Mouse (Mus musculus): ENCODE results near the gene Anapc7. TPM values are rescaled to one million over a fixed set of nuclear protein-coding genes. Genes with fewer than 3 reads are reported as not detected.
"Not testable (repeated sequence)": the region's sequence is repeated elsewhere in the genome, so short reads cannot be mapped to it uniquely, and the experiment has no call there.

Anapc7 gene
- total RNA-seq, 2 experiments from 2014 or later, result 32.1 to 40.0 TPM

- no peak for DNase-seq (ENCODE audit: low spot score in 2 of 2)
Observed at GRCm38 (mm10) chr5:122403362-122403761, 18.1 kb upstream of the Anapc7 start.

GRCm38 (mm10) chr5:122405537-122405936, 16.0 kb upstream of the Anapc7 start:
- no peak for DNase-seq (ENCODE audit: low spot score in 2 of 2)

GRCm38 (mm10) chr5:122409692-122410645, 11.5 kb upstream of the Anapc7 start:
- no peak for DNase-seq (ENCODE audit: low spot score in 2 of 2)

GRCm38 (mm10) chr5:122411892-122412291, 9.6 kb upstream of the Anapc7 start:
- DNase-seq (ENCODE audit: low spot score in 2 of 2), result no peak

- no peak for DNase-seq (ENCODE audit: low spot score in 2 of 2)
Observed at GRCm38 (mm10) chr5:122412826-122413225, 8.7 kb upstream of the Anapc7 start.

GRCm38 (mm10) chr5:122414351-122414750, 7.1 kb upstream of the Anapc7 start:
- no peak for DNase-seq (ENCODE audit: low spot score in 2 of 2)

- no peak for DNase-seq (ENCODE audit: low spot score in 2 of 2)
Observed at GRCm38 (mm10) chr5:122415465-122415864, 6.0 kb upstream of the Anapc7 start.

- not testable (repeated sequence) for DNase-seq (ENCODE audit: low spot score in 2 of 2)
Observed at GRCm38 (mm10) chr5:122420676-122421075, 817 bp upstream of the Anapc7 start.

GRCm38 (mm10) chr5:122422071-122422964, 825 bp downstream of the Anapc7 start:
- DNase-seq (ENCODE audit: low spot score in 2 of 2), result peak; percentile 82 to 91

GRCm38 (mm10) chr5:122423083-122423482, 1.6 kb downstream of the Anapc7 start:
- no peak for DNase-seq (ENCODE audit: low spot score in 2 of 2)

- no peak for DNase-seq (ENCODE audit: low spot score in 2 of 2)
Observed at GRCm38 (mm10) chr5:122425550-122425949, 4.1 kb downstream of the Anapc7 start.

GRCm38 (mm10) chr5:122430036-122430775, 8.7 kb downstream of the Anapc7 start:
- DNase-seq (ENCODE audit: low spot score in 2 of 2), result no peak

GRCm38 (mm10) chr5:122431221-122431620, 9.7 kb downstream of the Anapc7 start:
- DNase-seq (ENCODE audit: low spot score in 2 of 2), result no peak

- no peak for DNase-seq (ENCODE audit: low spot score in 2 of 2)
Observed at GRCm38 (mm10) chr5:122434541-122434940, 13.0 kb downstream of the Anapc7 start.

- DNase-seq (ENCODE audit: low spot score in 2 of 2), result peak in 1 of 2 experiments; percentile 36
Observed at GRCm38 (mm10) chr5:122439400-122440094, 18.1 kb downstream of the Anapc7 start.

- no peak for DNase-seq (ENCODE audit: low spot score in 2 of 2)
Observed at GRCm38 (mm10) chr5:122440095-122440630, 18.7 kb downstream of the Anapc7 start.

GRCm38 (mm10) chr5:122444492-122444891, 23.0 kb downstream of the Anapc7 start:
- DNase-seq (ENCODE audit: low spot score in 2 of 2), result no peak

GRCm38 (mm10) chr5:122445051-122445610, 23.6 kb downstream of the Anapc7 start:
- no peak for DNase-seq (ENCODE audit: low spot score in 2 of 2)

GRCm38 (mm10) chr5:122447857-122448256, 26.4 kb downstream of the Anapc7 start:
- DNase-seq (ENCODE audit: low spot score in 2 of 2), result no peak

- no peak for DNase-seq (ENCODE audit: low spot score in 2 of 2)
Observed at GRCm38 (mm10) chr5:122448869-122449268, 27.4 kb downstream of the Anapc7 start.

All from gastrocnemius, postnatal 4 days (tissue).